Mouse (Mus musculus): ENCODE measurements around the gene Mast1. TPM values are rescaled to one million over a fixed set of nuclear protein-coding genes. Genes with fewer than 3 reads are reported as not detected.
"Not testable (repeated sequence)": the region's sequence is repeated elsewhere in the genome, so short reads cannot be mapped to it uniquely, and the experiment has no call there.

Mast1 gene
- polyA plus RNA-seq, 1 experiment from 2014 or later: 0.27 TPM

DNA sequence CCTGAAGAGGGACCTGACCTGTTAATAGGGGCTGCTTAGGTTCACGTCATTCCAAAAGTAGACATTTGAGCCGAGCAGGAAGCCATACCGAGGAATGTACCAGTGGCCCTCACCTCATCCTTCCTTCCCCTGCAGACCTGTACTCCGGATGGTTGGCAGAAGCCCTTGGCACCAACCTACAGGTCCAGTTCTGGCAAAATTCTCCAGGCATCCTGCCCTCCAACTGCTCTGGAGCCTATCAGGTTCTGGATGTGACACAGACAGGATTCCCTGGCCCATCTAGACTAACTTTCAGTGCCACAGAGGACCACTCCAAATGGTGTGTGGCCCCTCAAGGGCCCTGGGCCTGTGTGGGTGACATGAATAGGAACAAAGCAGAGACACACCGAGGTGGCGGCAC lies 26.6 kb downstream of the Mast1 start:
- no peak overlapping the region for H3K9ac ChIP-seq (ENCODE audit: low read depth, low read length)
- ATAC-seq (replicated peaks; ENCODE audit: insufficient number of reproducible peaks, low FRiP score, low TSS enrichment): no peak
- H3K27me3 ChIP-seq (ENCODE audit: control insufficient read depth, insufficient read depth, low read length): peaks cover 60% of the 10 kb centered on the region
- H3K4me3 ChIP-seq (ENCODE audit: low read depth, low read length): no peak overlapping the region
- H3K36me3 ChIP-seq (ENCODE audit: control insufficient read depth, insufficient read depth, low read length): no peaks in the 10 kb centered on the region
- H3K4me1 ChIP-seq (ENCODE audit: control insufficient read depth, insufficient read depth, low read length): peaks cover 9% of the 10 kb centered on the region
- WGBS (ENCODE audit: insufficient replicate concordance): 79% methylated on average over 6 of the region's 6 CpGs
- no peak overlapping the region for H3K4me2 ChIP-seq
- no peaks in the 10 kb centered on the region for H3K9me3 ChIP-seq (replicated peaks; ENCODE audit: control insufficient read depth, low read length)
- H3K27ac ChIP-seq (ENCODE audit: low read depth, low read length): no peak overlapping the region

DNA sequence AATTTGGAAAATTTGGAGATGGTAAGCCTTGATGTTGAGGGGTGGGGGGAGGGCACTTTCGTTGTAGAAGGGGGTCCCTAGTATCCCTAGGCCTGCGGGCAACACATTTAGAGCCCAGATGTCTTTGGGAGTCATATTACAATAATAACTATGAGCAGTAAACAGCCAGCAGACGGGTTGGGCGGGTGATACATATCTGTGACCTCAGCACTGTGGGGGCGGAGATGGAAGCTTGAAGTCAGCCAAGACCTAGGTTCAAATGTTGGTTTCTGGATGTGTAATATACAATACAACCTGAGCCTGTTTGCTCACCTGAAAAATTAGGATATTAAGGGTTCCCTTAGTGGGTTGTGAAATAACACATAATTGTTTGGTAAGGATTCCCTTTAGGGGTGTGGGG lies 27.2 kb downstream of the Mast1 start:
- no peak overlapping the region for H3K4me3 ChIP-seq (ENCODE audit: low read depth, low read length)

DNA sequence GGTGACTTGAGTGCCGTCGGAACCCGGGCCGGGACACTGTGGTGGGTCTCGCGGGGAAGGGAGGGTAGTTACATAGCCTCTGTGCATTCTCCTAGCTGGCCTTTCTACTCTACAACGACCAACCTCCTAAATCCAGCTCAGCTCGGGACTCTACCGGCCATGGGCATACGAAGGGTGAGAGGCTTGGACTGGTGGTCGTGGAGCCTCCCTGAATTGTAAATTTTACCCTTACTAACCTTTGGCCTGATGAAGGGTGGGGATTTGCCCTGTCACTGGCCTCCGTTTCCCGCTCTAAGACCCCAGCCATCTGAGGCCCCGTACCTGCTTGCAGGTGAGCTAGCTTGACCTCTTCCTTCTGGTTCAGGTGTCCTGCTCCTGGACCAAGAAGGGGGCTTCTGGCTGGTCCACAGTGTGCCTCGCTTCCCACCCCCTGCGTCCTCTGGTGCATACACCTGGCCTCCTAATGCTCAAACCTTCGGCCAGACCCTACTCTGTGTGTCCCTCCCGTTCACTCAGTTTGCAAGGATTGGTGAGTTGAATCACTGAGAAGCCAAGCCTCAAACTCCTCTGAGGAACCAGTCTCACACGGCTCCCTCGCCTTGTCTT lies 27.9 kb downstream of the Mast1 start:
- peak overlapping the region; percentile 54 for H3K4me3 ChIP-seq (ENCODE audit: low read depth, low read length)
- no peak for ATAC-seq (replicated peaks; ENCODE audit: insufficient number of reproducible peaks, low FRiP score, low TSS enrichment)
- H3K9me3 ChIP-seq (replicated peaks; ENCODE audit: control insufficient read depth, low read length): no peaks in the 10 kb centered on the region
- no peaks in the 10 kb centered on the region for H3K36me3 ChIP-seq (ENCODE audit: control insufficient read depth, insufficient read depth, low read length)
- H3K27ac ChIP-seq (ENCODE audit: low read depth, low read length): no peak overlapping the region
- peak overlapping the region; percentile 92 for H3K4me2 ChIP-seq
- 47% methylated on average over 20 of the region's 20 CpGs for WGBS (ENCODE audit: insufficient replicate concordance)
- H3K9ac ChIP-seq (ENCODE audit: low read depth, low read length): peak overlapping the region; percentile 72
- peaks cover 9% of the 10 kb centered on the region for H3K4me1 ChIP-seq (ENCODE audit: control insufficient read depth, insufficient read depth, low read length)
- H3K27me3 ChIP-seq (ENCODE audit: control insufficient read depth, insufficient read depth, low read length): peaks cover 50% of the 10 kb centered on the region

More for the DNA sequence above, 27.2 kb downstream of the Mast1 start:
- Histone ChIP-seq H3K9me3 (replicated peaks; ENCODE audit: control insufficient read depth, low read length) (no peaks in the 10 kb centered on the region), H3K4me2 (no peak overlapping the region), H3K4me1 (ENCODE audit: control insufficient read depth, insufficient read depth, low read length) (peaks cover 9% of the 10 kb centered on the region), H3K27me3 (ENCODE audit: control insufficient read depth, insufficient read depth, low read length) (peaks cover 56% of the 10 kb centered on the region), H3K9ac (ENCODE audit: low read depth, low read length) (no peak overlapping the region), H3K27ac (ENCODE audit: low read depth, low read length) (no peak overlapping the region), H3K36me3 (ENCODE audit: control insufficient read depth, insufficient read depth, low read length) (no peaks in the 10 kb centered on the region)
- WGBS (ENCODE audit: insufficient replicate concordance): 76% methylated on average over 5 of the region's 5 CpGs
- no peak for ATAC-seq (replicated peaks; ENCODE audit: insufficient number of reproducible peaks, low FRiP score, low TSS enrichment)

DNA sequence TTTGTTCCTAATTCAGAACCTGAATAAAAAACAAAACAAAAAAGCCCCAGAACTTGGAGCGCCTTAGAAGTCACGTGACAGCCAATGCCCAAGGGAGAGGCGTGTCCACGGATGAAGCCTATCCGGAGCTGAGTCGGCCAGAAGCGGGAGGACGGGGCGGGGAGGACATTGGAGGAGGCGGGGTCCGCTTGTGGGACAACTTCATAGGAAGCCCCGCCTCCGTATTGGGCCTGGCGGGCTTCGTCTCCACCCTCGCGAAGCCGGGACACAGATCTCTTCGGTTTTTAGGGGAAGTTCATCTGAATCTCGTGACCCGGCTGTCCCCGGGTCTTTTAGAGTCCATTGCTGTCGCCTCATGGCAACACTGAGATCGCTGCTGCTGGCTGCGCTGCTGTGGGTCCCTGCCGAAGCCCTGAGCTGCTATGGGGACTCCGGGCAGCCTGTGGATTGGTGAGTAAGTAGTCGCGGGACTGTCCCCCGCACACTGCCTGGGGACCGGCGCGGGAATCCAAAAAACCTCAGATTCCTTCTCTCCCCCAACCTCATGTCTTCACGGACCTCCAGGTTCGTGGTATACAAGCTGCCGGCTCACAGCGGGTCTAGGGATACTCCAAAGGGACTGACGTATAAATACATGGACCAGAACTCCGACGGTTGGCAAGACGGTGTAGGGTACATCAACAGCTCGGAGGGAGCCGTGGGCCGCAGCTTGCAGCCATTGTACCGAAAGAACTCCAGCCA lies 28.6 kb downstream of the Mast1 start, which contains the start of gene Dnase2a:
Gene Dnase2a, plus strand, starts transcription at position 140 of the 741 bp plus-strand sequence.
- Histone ChIP-seq H3K4me2 (peak within 1 kb of the TSS; percentile 92), H3K9ac (ENCODE audit: low read depth, low read length) (peak within 1 kb of the TSS; percentile 72), H3K27me3 (ENCODE audit: control insufficient read depth, insufficient read depth, low read length) (peaks cover 44% of the 10 kb centered on the region), H3K9me3 (replicated peaks; ENCODE audit: control insufficient read depth, low read length) (no peaks in the 10 kb centered on the region), H3K4me3 (ENCODE audit: low read depth, low read length) (peak within 1 kb of the TSS; percentile 54), H3K4me1 (ENCODE audit: control insufficient read depth, insufficient read depth, low read length) (peaks cover 11% of the 10 kb centered on the region), H3K27ac (ENCODE audit: low read depth, low read length) (0 out of 2 replicates have a peak within 1 kb of the TSS, but pooled peaks have one; percentile 2), H3K36me3 (ENCODE audit: control insufficient read depth, insufficient read depth, low read length) (no peaks in the 10 kb centered on the region)
- peak; percentile 88 for ATAC-seq (replicated peaks; ENCODE audit: insufficient number of reproducible peaks, low FRiP score, low TSS enrichment)
- WGBS (ENCODE audit: insufficient replicate concordance): 1% methylated on average over 45 of the region's 45 CpGs

DNA sequence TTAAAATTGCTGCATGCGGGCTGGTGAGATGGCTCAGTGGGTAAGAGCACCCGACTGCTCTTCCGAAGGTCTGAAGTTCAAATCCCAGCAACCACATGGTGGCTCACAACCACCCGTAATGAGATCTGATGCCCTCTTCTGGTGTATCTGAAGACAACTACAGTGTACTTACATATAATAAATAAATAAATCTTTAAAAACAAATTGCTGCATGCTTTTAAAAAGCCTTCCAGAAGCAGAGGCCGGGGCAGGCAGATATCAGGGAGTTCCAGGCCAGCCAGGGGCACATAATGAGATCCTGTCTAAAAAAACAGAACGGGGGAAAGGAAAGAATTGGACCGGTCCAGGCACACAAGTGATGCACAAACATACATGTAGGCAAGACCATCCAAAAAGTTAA lies 29.2 kb downstream of the Mast1 start:
- not testable (repeated sequence) for H3K27ac ChIP-seq (ENCODE audit: low read depth, low read length); H3K9ac ChIP-seq (ENCODE audit: low read depth, low read length); H3K36me3 ChIP-seq (ENCODE audit: control insufficient read depth, insufficient read depth, low read length); H3K9me3 ChIP-seq (replicated peaks; ENCODE audit: control insufficient read depth, low read length); ATAC-seq (replicated peaks; ENCODE audit: insufficient number of reproducible peaks, low FRiP score, low TSS enrichment)
- Histone ChIP-seq H3K4me2 (peak overlapping the region; percentile 92), H3K4me3 (ENCODE audit: low read depth, low read length) (peak overlapping the region; percentile 54), H3K4me1 (ENCODE audit: control insufficient read depth, insufficient read depth, low read length) (peaks cover 14% of the 10 kb centered on the region), H3K27me3 (ENCODE audit: control insufficient read depth, insufficient read depth, low read length) (peaks cover 39% of the 10 kb centered on the region)
- 25% methylated on average over 7 of the region's 7 CpGs for WGBS (ENCODE audit: insufficient replicate concordance)

DNA sequence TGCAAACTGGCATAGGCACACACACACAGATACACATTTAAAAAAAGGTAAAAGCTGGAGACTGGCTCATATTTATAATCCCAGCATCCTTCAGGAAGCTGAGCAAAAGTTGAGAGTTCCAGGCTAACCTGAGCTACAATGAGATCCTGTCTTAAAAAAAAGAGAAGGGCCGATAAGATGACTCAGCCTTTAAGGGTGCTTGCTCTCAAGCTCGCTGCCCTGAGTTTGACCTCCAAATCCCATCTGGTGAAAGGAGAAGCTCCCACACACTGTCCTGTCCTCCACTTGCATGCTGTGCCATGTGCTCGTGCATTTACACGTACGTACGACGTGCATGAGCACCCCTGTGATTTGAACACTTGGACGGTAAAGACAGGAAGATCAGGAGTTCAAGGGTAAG lies 29.7 kb downstream of the Mast1 start:
- Histone ChIP-seq H3K4me1 (ENCODE audit: control insufficient read depth, insufficient read depth, low read length) (peaks cover 12% of the 10 kb centered on the region), H3K4me2 (no peak overlapping the region), H3K9ac (ENCODE audit: low read depth, low read length) (no peak overlapping the region), H3K36me3 (ENCODE audit: control insufficient read depth, insufficient read depth, low read length) (no peaks in the 10 kb centered on the region), H3K9me3 (replicated peaks; ENCODE audit: control insufficient read depth, low read length) (no peaks in the 10 kb centered on the region), H3K27ac (ENCODE audit: low read depth, low read length) (no peak overlapping the region), H3K27me3 (ENCODE audit: control insufficient read depth, insufficient read depth, low read length) (peaks cover 37% of the 10 kb centered on the region), H3K4me3 (ENCODE audit: low read depth, low read length) (no peak overlapping the region)
- no peak for ATAC-seq (replicated peaks; ENCODE audit: insufficient number of reproducible peaks, low FRiP score, low TSS enrichment)
- WGBS (ENCODE audit: insufficient replicate concordance): 78% methylated on average over 8 of the region's 8 CpGs

DNA sequence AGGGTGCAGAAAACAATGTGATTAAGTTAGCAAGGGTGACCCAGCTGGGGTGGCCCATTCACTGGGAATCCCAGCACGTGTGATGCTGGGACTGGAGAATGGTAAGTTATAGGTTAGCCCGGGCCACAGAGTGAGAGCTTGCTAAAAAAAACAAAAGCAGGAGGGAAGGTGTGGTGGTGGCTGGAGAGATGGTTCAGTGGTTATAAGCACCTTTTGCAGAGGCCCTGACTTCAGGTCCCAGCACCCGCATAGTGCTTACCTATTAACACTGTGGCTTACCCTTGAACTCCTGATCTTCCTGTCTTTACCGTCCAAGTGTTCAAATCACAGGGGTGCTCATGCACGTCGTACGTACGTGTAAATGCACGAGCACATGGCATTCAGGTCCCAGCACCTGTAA lies 30.1 kb downstream of the Mast1 start:
- Histone ChIP-seq H3K9me3 (replicated peaks; ENCODE audit: control insufficient read depth, low read length) (no peaks in the 10 kb centered on the region), H3K9ac (ENCODE audit: low read depth, low read length) (no peak overlapping the region), H3K27ac (ENCODE audit: low read depth, low read length) (no peak overlapping the region), H3K27me3 (ENCODE audit: control insufficient read depth, insufficient read depth, low read length) (peaks cover 34% of the 10 kb centered on the region), H3K4me2 (no peak overlapping the region), H3K36me3 (ENCODE audit: control insufficient read depth, insufficient read depth, low read length) (no peaks in the 10 kb centered on the region), H3K4me3 (ENCODE audit: low read depth, low read length) (no peak overlapping the region), H3K4me1 (ENCODE audit: control insufficient read depth, insufficient read depth, low read length) (peaks cover 12% of the 10 kb centered on the region)
- no peak for ATAC-seq (replicated peaks; ENCODE audit: insufficient number of reproducible peaks, low FRiP score, low TSS enrichment)
- WGBS (ENCODE audit: insufficient replicate concordance): 89% methylated on average over 9 of the region's 9 CpGs

DNA sequence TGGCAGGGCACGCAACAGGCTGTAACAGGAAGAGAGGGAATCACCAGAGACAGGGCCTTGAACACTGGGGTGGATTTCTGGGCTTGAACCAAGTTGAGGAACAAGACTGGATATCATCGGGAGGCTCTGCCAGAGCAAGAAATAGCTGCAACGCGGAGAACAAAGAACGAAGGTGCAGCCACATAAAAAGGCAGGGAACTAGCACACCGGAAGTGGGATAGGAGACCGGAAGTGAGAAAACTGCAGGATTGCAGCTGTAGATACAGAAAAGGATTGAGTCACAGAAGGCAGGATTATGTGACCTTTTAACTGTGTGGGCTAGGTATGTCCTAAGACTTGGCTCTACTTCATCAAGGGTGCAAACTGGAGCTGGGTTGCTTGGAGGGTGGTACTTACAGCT lies 32.8 kb downstream of the Mast1 start:
- ATAC-seq (replicated peaks; ENCODE audit: insufficient number of reproducible peaks, low FRiP score, low TSS enrichment): no peak
- H3K4me1 ChIP-seq (ENCODE audit: control insufficient read depth, insufficient read depth, low read length): peaks cover 12% of the 10 kb centered on the region
- no peak overlapping the region for H3K27ac ChIP-seq (ENCODE audit: low read depth, low read length)
- no peaks in the 10 kb centered on the region for H3K36me3 ChIP-seq (ENCODE audit: control insufficient read depth, insufficient read depth, low read length)
- no peak overlapping the region for H3K9ac ChIP-seq (ENCODE audit: low read depth, low read length)
- no peaks in the 10 kb centered on the region for H3K9me3 ChIP-seq (replicated peaks; ENCODE audit: control insufficient read depth, low read length)
- peaks cover 14% of the 10 kb centered on the region for H3K27me3 ChIP-seq (ENCODE audit: control insufficient read depth, insufficient read depth, low read length)
- H3K4me3 ChIP-seq (ENCODE audit: low read depth, low read length): no peak overlapping the region
- no peak overlapping the region for H3K4me2 ChIP-seq
- 86% methylated on average over 7 of the region's 7 CpGs for WGBS (ENCODE audit: insufficient replicate concordance)
